Mouse (Mus musculus) layer of hippocampus, adult 9-11 months (tissue): ENCODE results near the gene Olfr1511.
"Not testable (repeated sequence)": the region's sequence is repeated elsewhere in the genome, so short reads cannot be mapped to it uniquely, and the experiment has no call there.

Source experiments
- DNase-seq: peaks from one replicate; pipeline ENCODE4 v3.0.0; 2022

Olfr1511 gene

GRCm38 (mm10) chr14:52397279-52397678 is at the start of gene Olfr1511:
Gene Olfr1511 (minus strand): TSS chr14:52397379.
- no peak for DNase-seq

GRCm38 (mm10) chr14:52442690-52443089 is 45.5 kb upstream of the Olfr1511 start, which contains the start of gene Olfr1509:
Gene Olfr1509 (plus strand): TSS chr14:52442990.
- no peak for DNase-seq

GRCm38 (mm10) chr14:52427686-52428085 is 30.5 kb upstream of the Olfr1511 start:
- DNase-seq: no peak

GRCm38 (mm10) chr14:52414273-52414672 is 17.1 kb upstream of the Olfr1511 start, which contains the start of gene Olfr1510:
Gene Olfr1510 (minus strand): TSS chr14:52414373.
- DNase-seq: no peak

DNA sequence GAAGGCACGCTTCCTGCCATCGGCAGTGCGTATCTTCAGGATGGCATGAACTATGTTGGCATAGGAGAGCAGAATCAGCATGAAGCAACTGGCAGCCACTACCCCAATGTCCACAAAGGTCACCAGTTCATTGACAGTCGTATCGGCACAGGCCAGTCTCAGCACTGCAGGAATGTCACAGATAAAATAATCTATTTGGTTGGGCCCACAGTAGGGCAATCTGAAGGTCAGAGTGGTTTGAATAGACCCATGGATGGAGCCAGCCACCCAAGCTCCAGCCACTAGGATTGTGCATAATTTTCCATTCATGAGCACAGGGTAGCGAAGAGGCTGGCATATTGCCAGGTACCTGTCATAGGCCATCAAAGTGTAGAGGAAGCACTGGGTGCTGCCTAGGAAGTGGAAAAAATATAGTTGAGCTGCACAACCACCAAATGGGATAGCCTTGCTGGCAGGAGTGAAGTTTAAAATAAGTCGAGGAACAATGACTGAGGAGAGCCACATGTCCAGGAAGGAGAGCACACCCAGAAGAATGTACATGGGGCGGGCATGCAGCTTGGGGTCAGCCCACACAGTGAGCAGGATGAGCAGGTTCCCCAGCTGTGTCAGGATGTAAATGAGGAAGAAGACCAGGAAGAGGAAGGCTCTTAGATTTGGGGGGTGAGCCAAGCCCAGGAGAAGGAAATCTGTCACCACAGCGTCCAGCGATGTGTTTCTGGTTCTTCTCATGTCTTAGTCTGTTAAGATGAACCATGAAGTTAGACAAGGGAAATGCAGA is 13.2 kb upstream of the Olfr1511 start:
- not testable (repeated sequence) for DNase-seq

DNA sequence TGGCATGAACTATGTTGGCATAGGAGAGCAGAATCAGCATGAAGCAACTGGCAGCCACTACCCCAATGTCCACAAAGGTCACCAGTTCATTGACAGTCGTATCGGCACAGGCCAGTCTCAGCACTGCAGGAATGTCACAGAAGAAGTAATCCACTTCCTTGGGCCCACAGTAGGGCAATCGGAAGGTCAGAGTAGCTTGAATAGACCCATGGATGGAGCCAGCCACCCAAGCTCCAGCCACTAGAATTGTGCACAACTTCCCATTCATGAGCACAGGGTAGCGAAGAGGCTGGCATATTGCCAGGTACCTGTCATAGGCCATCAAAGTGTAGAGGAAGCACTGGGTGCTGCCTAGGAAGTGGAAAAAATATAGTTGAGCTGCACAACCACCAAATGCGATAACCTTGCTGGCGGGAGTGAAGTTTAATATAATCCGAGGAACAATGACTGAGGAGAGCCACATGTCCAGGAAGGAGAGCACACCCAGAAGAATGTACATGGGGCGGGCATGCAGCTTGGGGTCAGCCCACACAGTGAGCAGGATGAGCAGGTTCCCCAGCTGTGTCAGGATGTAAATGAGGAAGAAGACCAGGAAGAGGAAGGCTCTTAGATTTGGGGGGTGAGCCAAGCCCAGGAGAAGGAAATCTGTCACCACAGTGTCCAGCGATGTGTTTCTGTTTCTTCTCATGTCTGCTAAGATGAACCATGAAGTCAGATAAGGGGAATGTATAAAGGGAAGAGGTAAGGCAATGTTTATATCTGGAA is 6.9 kb downstream of the Olfr1511 start:
- not testable (repeated sequence) for DNase-seq

- DNase-seq: no peak
Measured at GRCm38 (mm10) chr14:52379068-52379467, 18.1 kb downstream of the Olfr1511 start, which contains the start of gene Olfr1512. Gene Olfr1512 (minus strand): TSS chr14:52379168.

GRCm38 (mm10) chr14:52368741-52369140 is 28.4 kb downstream of the Olfr1511 start:
- no peak for DNase-seq

DNA sequence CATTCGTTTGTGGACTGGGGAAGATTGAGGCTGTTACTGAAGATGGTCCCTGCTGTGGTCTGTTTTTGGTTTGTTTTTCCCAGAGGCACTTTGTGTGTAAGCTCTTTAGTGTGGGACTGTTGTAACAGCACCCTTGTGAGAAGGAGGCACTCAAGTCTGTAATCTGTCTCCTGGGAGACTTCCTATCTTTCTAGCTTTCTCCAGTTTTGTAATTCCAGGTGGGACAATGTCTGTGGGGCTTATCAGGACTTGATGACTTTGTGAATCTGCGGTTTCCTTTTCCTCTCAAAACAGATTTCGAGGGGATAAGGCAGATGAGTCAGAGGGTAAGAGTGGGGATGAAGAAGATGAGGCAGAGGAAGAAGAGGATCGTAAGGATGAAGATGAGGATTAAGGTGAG is 40.9 kb downstream of the Olfr1511 start, which contains the start of gene Olfr1513:
Gene Olfr1513, minus strand, starts transcription at position 101 of the 400 bp plus-strand sequence.
- DNase-seq: no peak
